Mouse (Mus musculus): ENCODE measurements around the gene Pde4c. TPM values are rescaled to one million over a fixed set of nuclear protein-coding genes. Genes with fewer than 3 reads are reported as not detected.

Pde4c gene
- total RNA-seq, 1 experiment: 1.6 TPM

DNA sequence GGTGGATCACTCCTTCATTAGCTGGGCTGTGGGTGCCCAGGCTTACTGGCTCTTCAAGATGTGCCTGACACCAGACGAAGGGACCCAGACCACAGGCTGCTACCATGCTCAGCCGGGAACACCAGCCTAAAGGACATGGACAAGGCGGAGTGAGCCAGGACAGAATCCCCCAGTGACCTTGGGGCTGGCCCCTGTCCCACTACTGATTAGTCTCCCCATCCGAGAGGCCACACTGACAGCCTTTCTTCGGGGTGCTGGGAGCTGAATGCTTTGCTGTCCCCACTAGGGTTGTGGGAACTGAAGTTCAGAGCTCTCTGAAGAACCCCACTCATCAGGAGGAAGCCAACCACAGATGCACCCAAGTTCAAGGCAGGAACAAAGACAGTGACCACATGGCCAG is 51.7 kb downstream of the Pde4c start:
- peaks cover 33% of the 10 kb centered on the region; the same call in 1 of the 2 replicates for H3K36me3 ChIP-seq (ENCODE audit: control insufficient read depth, insufficient read depth, low read length, poor library complexity, severe bottlenecking)
- 0 out of 2 replicates have a peak overlapping the region, but pooled peaks have one; percentile 94 for H3K9ac ChIP-seq (ENCODE audit: insufficient read depth, low read depth, low read length, poor library complexity, severe bottlenecking)
- no peak overlapping the region for H3K4me3 ChIP-seq (ENCODE audit: insufficient read depth in 1 of 2, low read depth in 1 of 2, low read length in 2 of 2, poor library complexity in 1 of 2, severe bottlenecking in 1 of 2)
- peaks cover 2 to 30% of the 10 kb centered on the region in 2 experiments; a peak in 2 of 4 replicates for H3K4me1 ChIP-seq (ENCODE audit: control insufficient read depth in 2 of 2, insufficient read depth in 2 of 2, low read length in 2 of 2, poor library complexity in 1 of 2)
- in situ Hi-C loops (cut with MboI; ENCODE audit: low sequenced_read_pairs in 2 of 2, unreplicated experiment in 2 of 2): no loop called here
- H3K27ac ChIP-seq (ENCODE audit: insufficient read depth, low read depth, low read length, poor library complexity, severe bottlenecking): no peak overlapping the region
- TF ChIP-seq ZNF384 (IDR thresholded peaks at IDR 0.05; ENCODE audit: low read depth, low read length) (no peak), ZC3H11A (IDR thresholded peaks at IDR 0.05; ENCODE audit: borderline replicate concordance, low read depth, low read length) (no peak), HCFC1 (IDR thresholded peaks at IDR 0.05; ENCODE audit: borderline replicate concordance, insufficient read depth, low read length) (no peak), CHD2 (IDR thresholded peaks at IDR 0.05; ENCODE audit: low read depth, low read length) (no peak), MAFK (IDR thresholded peaks at IDR 0.05; ENCODE audit: insufficient read depth, low read depth, low read length) (no peak)
- DNase-seq (ENCODE audit: low read depth, low spot score): no peak
- no peaks in the 10 kb centered on the region for H3K9me3 ChIP-seq (ENCODE audit: control insufficient read depth, insufficient read depth, low read depth, low read length)

GRCm38 (mm10) chr8:70775851-70776495 is 52.5 kb downstream of the Pde4c start:
- no peak for DNase-seq (ENCODE audit: low read depth, low spot score)

GRCm38 (mm10) chr8:70776496-70777444 is 53.2 kb downstream of the Pde4c start, which contains the start of gene Pik3r2:
Pik3r2 (minus strand) TSS chr8:70776713.
- H3K9ac ChIP-seq (ENCODE audit: insufficient read depth, low read depth, low read length, poor library complexity, severe bottlenecking): peak within 1 kb of the TSS; percentile 94
- DNase-seq (ENCODE audit: low read depth, low spot score): peak; percentile 93
- in situ Hi-C loops (cut with MboI; ENCODE audit: low sequenced_read_pairs in 2 of 2, unreplicated experiment in 2 of 2): no loop called here
- peak within 1 kb of the TSS; percentile 80 for H3K27ac ChIP-seq (ENCODE audit: insufficient read depth, low read depth, low read length, poor library complexity, severe bottlenecking)
- H3K36me3 ChIP-seq (ENCODE audit: control insufficient read depth, insufficient read depth, low read length, poor library complexity, severe bottlenecking): peaks cover 25% of the 10 kb centered on the region; the same call in 1 of the 2 replicates
- peak within 1 kb of the TSS; percentile 80 to 89 for H3K4me3 ChIP-seq (ENCODE audit: insufficient read depth in 1 of 2, low read depth in 1 of 2, low read length in 2 of 2, poor library complexity in 1 of 2, severe bottlenecking in 1 of 2)
- peak; percentile 95 for TF ChIP-seq CHD2 (IDR thresholded peaks at IDR 0.05; ENCODE audit: low read depth, low read length)
- no peak for TF ChIP-seq ZC3H11A (IDR thresholded peaks at IDR 0.05; ENCODE audit: borderline replicate concordance, low read depth, low read length)
- peak; percentile 43; the same call in 1 of the 2 replicates for TF ChIP-seq HCFC1 (IDR thresholded peaks at IDR 0.05; ENCODE audit: borderline replicate concordance, insufficient read depth, low read length)
- H3K4me1 ChIP-seq (ENCODE audit: control insufficient read depth in 2 of 2, insufficient read depth in 2 of 2, low read length in 2 of 2, poor library complexity in 1 of 2): peaks cover 2 to 30% of the 10 kb centered on the region in 2 experiments; a peak in 2 of 4 replicates
- no peaks in the 10 kb centered on the region for H3K9me3 ChIP-seq (ENCODE audit: control insufficient read depth, insufficient read depth, low read depth, low read length)

More at GRCm38 (mm10) chr8:70775851-70776495, 52.5 kb downstream of the Pde4c start:
- TF ChIP-seq MAFK (IDR thresholded peaks at IDR 0.05; ENCODE audit: insufficient read depth, low read depth, low read length) (no peak), ZC3H11A (IDR thresholded peaks at IDR 0.05; ENCODE audit: borderline replicate concordance, low read depth, low read length) (no peak), HCFC1 (IDR thresholded peaks at IDR 0.05; ENCODE audit: borderline replicate concordance, insufficient read depth, low read length) (no peak), ZNF384 (IDR thresholded peaks at IDR 0.05; ENCODE audit: low read depth, low read length) (no peak), CHD2 (IDR thresholded peaks at IDR 0.05; ENCODE audit: low read depth, low read length) (no peak)
- H3K9ac ChIP-seq (ENCODE audit: insufficient read depth, low read depth, low read length, poor library complexity, severe bottlenecking): peak overlapping the region; percentile 94
- H3K27ac ChIP-seq (ENCODE audit: insufficient read depth, low read depth, low read length, poor library complexity, severe bottlenecking): peak overlapping the region; percentile 45; the same call in 1 of the 2 replicates
- H3K4me1 ChIP-seq (ENCODE audit: control insufficient read depth in 2 of 2, insufficient read depth in 2 of 2, low read length in 2 of 2, poor library complexity in 1 of 2): peaks cover 2 to 31% of the 10 kb centered on the region in 2 experiments; a peak in 2 of 4 replicates
- H3K4me3 ChIP-seq (ENCODE audit: insufficient read depth in 1 of 2, low read depth in 1 of 2, low read length in 2 of 2, poor library complexity in 1 of 2, severe bottlenecking in 1 of 2): peak overlapping the region; percentile 80 to 89
- in situ Hi-C loops (cut with MboI; ENCODE audit: low sequenced_read_pairs in 2 of 2, unreplicated experiment in 2 of 2): no loop called here
- peaks cover 32% of the 10 kb centered on the region; the same call in 1 of the 2 replicates for H3K36me3 ChIP-seq (ENCODE audit: control insufficient read depth, insufficient read depth, low read length, poor library complexity, severe bottlenecking)
- no peaks in the 10 kb centered on the region for H3K9me3 ChIP-seq (ENCODE audit: control insufficient read depth, insufficient read depth, low read depth, low read length)

DNA sequence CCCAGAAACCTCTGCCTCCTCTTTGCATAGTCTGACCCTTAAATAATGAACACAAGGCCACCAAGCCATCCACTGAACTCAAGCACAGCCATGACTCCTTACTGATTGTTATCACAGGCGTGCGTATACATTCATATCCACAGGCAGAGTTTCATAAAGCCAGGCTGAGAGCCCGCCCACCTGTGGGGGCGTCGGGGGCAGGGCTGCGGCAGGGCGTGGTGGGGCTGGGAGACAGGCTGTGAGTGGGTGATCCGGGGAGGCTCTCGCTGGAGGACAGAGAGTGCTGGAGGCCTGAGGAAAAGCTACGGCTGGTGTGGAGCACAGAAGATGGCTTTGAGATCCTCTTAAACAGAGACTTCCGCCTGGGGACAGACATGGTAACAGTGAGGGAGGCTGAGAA is 56.6 kb downstream of the Pde4c start:
- DNase-seq (ENCODE audit: low read depth, low spot score): no peak
- Histone ChIP-seq H3K4me3 (ENCODE audit: insufficient read depth in 1 of 2, low read depth in 1 of 2, low read length in 2 of 2, poor library complexity in 1 of 2, severe bottlenecking in 1 of 2) (peak overlapping the region; percentile 34 to 54; a peak in 3 of 4 replicates), H3K27ac (ENCODE audit: insufficient read depth, low read depth, low read length, poor library complexity, severe bottlenecking) (no peak overlapping the region), H3K9me3 (ENCODE audit: control insufficient read depth, insufficient read depth, low read depth, low read length) (no peaks in the 10 kb centered on the region), H3K36me3 (ENCODE audit: control insufficient read depth, insufficient read depth, low read length, poor library complexity, severe bottlenecking) (peaks cover 26% of the 10 kb centered on the region; the same call in 1 of the 2 replicates), H3K4me1 (ENCODE audit: control insufficient read depth in 2 of 2, insufficient read depth in 2 of 2, low read length in 2 of 2, poor library complexity in 1 of 2) (peaks cover 2 to 23% of the 10 kb centered on the region in 2 experiments; a peak in 2 of 4 replicates), H3K9ac (ENCODE audit: insufficient read depth, low read depth, low read length, poor library complexity, severe bottlenecking) (peak overlapping the region; percentile 48)
- TF ChIP-seq ZNF384 (IDR thresholded peaks at IDR 0.05; ENCODE audit: low read depth, low read length) (no peak), MAFK (IDR thresholded peaks at IDR 0.05; ENCODE audit: insufficient read depth, low read depth, low read length) (no peak), ZC3H11A (IDR thresholded peaks at IDR 0.05; ENCODE audit: borderline replicate concordance, low read depth, low read length) (no peak), CHD2 (IDR thresholded peaks at IDR 0.05; ENCODE audit: low read depth, low read length) (no peak), HCFC1 (IDR thresholded peaks at IDR 0.05; ENCODE audit: borderline replicate concordance, insufficient read depth, low read length) (no peak)
- in situ Hi-C loops (cut with MboI; ENCODE audit: low sequenced_read_pairs in 2 of 2, unreplicated experiment in 2 of 2): no loop called here

Measured in ES-E14 (cell line).